Mouse (Mus musculus) inflammation-experienced regulatory T-cells, adult 6 months (primary cell): ENCODE measurements around the gene Zmynd8. TPM values are rescaled to one million over a fixed set of nuclear protein-coding genes. Genes with fewer than 3 reads are reported as not detected.

Source experiments
- ATAC-seq: one replicate; pipeline ENCODE4 v1.8.0; 2017
- polyA plus RNA-seq, 3 experiments: library from polyadenylated mRNA; unstranded; fragments of 100-300 nt; shearing (Covaris generic); gene quantifications; one replicate each; pipeline ENCODE4 v1.2.1; 2017

The Zmynd8 gene
- polyA plus RNA-seq, 3 experiments from 2014 or later = 43.3 to 65.6 (median 61.9) TPM

- ATAC-seq = no peak
Observed at GRCm38 (mm10) chr2:165741526-165742050, 157.2 kb downstream of the Zmynd8 start.

GRCm38 (mm10) chr2:165740982-165741381 is 157.8 kb downstream of the Zmynd8 start:
- ATAC-seq = no peak

- no peak for ATAC-seq
Observed at GRCm38 (mm10) chr2:165740381-165740780, 158.4 kb downstream of the Zmynd8 start.

- ATAC-seq = no peak
Observed at GRCm38 (mm10) chr2:165736297-165736696, 162.5 kb downstream of the Zmynd8 start.

Other genes with a start within 250 kb of the Zmynd8 start
- 10 to 100 TPM; 36.0 to 74.1 (median 67.4) TPM for gene Ncoa3, start 93.6 kb upstream of the Zmynd8 start, polyA plus RNA-seq